Mouse (Mus musculus): Measurements from ENCODE around the gene Syk.
A peak's percentile ranks its signal among the peaks of the same experiment; 100 is the strongest.

Gene Syk

GRCm38 (mm10) chr13:52651383-52652252 lies 68.6 kb downstream of the Syk start:
- peak; percentile 55 to 73 for DNase-seq (ENCODE audit: low spot score in 2 of 2)

- no peak for DNase-seq (ENCODE audit: low spot score in 2 of 2)
Observed at GRCm38 (mm10) chr13:52652253-52652628, 69.3 kb downstream of the Syk start.

- DNase-seq (ENCODE audit: low spot score in 2 of 2) = no peak
Observed at GRCm38 (mm10) chr13:52654081-52654829, 71.3 kb downstream of the Syk start.

GRCm38 (mm10) chr13:52654830-52655308 lies 71.9 kb downstream of the Syk start:
- no peak for DNase-seq (ENCODE audit: low spot score in 2 of 2)

GRCm38 (mm10) chr13:52657966-52658365 lies 75.0 kb downstream of the Syk start:
- no peak for DNase-seq (ENCODE audit: low spot score in 2 of 2)

GRCm38 (mm10) chr13:52658477-52658876 lies 75.5 kb downstream of the Syk start:
- peak; percentile 62 to 73 for DNase-seq (ENCODE audit: low spot score in 2 of 2)

- DNase-seq (ENCODE audit: low spot score in 2 of 2) = no peak
Observed at GRCm38 (mm10) chr13:52659171-52659665, 76.2 kb downstream of the Syk start.

- DNase-seq (ENCODE audit: low spot score in 2 of 2) = no peak
Observed at GRCm38 (mm10) chr13:52669889-52670288, 86.9 kb downstream of the Syk start.

GRCm38 (mm10) chr13:52673272-52673671 lies 90.3 kb downstream of the Syk start:
- DNase-seq (ENCODE audit: low spot score in 2 of 2) = no peak

GRCm38 (mm10) chr13:52673856-52674255 lies 90.9 kb downstream of the Syk start:
- DNase-seq (ENCODE audit: low spot score in 2 of 2) = no peak

GRCm38 (mm10) chr13:52674839-52675238 lies 91.9 kb downstream of the Syk start:
- DNase-seq (ENCODE audit: low spot score in 2 of 2) = no peak

- no peak for DNase-seq (ENCODE audit: low spot score in 2 of 2)
Observed at GRCm38 (mm10) chr13:52675526-52676294, 92.7 kb downstream of the Syk start.

- DNase-seq (ENCODE audit: low spot score in 2 of 2) = no peak
Observed at GRCm38 (mm10) chr13:52676671-52677445, 93.9 kb downstream of the Syk start.

- peak; percentile 56 to 65 for DNase-seq (ENCODE audit: low spot score in 2 of 2)
Observed at GRCm38 (mm10) chr13:52679906-52680305, 96.9 kb downstream of the Syk start.

GRCm38 (mm10) chr13:52682107-52682506 lies 99.1 kb downstream of the Syk start:
- no peak for DNase-seq (ENCODE audit: low spot score in 2 of 2)

GRCm38 (mm10) chr13:52690425-52690824 lies 107.5 kb downstream of the Syk start:
- DNase-seq (ENCODE audit: low spot score in 2 of 2) = peak in 1 of 2 experiments; percentile 5

- DNase-seq (ENCODE audit: low spot score in 2 of 2) = no peak
Observed at GRCm38 (mm10) chr13:52692311-52692710, 109.3 kb downstream of the Syk start.

- DNase-seq (ENCODE audit: low spot score in 2 of 2) = no peak
Observed at GRCm38 (mm10) chr13:52694857-52695256, 111.9 kb downstream of the Syk start.
